Mouse (Mus musculus) c-Kit-positive CD71-negative TER-119-negative erythroid progenitor cells, embryonic 14.5 days (primary cell): ENCODE data around the gene Dock9.
"Not testable (repeated sequence)": the region's sequence is repeated elsewhere in the genome, so short reads cannot be mapped to it uniquely, and the experiment has no call there.

Source experiments
- DNase-seq: peaks from one replicate; pipeline ENCODE4 v3.0.0-alpha.2; 2013; ENCODE audit warnings: low read depth

Gene Dock9

DNA sequence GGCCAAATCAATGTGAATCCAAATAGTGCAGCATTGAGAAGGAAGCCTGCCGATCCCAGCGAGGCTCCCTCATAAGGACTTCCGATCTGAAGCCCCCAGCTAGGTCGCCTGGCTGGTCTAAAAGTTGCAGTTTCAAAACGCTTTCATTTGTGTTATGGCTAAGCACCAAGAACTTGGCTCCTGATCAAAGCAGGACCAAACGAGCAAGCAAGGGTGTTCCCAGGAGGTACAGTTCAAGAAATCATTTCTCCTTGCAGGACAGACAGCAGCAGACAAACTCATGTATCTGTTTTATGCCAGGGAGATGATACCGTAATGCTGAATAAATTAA lies 99.1 kb downstream of the Dock9 start:
- no peak for DNase-seq

DNA sequence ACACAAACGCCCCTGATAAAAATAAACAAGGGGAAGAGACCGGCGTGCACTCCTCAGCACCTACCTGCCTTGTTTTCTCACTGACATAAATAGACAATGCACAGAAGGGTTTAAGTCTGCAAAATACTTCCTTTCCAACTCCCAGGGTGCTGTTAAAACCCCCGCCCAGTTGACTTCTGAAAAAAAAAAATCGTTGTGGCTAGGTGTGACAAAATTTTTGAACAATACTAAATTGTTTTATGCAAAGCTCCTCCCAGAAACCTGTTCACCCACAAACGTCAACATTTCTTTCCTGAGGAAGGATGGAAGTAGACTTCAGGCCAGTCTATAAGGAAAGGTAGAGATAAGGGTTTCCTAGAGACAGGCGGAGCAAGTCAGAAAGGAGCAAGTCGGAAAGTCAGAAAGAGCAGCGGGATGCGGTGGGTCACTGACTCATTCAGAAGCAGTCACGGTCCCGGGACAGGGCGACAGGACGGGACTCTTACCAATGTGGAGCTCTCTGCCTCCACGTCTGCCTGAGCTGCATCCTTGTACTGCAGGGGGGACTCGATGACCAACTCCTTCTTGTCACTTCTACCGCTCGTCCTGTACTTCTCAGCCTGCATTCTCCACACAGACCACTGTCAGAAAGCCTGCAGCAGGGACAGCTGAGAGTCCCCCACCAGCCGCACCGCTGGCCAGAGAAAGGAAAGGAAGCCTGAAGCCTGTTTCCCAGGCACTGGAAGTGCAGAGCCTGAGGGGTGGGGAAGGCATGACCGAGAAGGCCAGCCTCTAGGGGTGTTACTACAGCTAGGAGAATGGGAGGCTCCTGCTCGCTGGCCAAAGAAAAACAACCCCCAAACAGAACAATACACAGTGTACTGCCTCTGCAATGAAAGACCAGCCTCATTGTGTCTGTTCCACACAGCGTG lies 99.7 kb downstream of the Dock9 start:
- no peak for DNase-seq

DNA sequence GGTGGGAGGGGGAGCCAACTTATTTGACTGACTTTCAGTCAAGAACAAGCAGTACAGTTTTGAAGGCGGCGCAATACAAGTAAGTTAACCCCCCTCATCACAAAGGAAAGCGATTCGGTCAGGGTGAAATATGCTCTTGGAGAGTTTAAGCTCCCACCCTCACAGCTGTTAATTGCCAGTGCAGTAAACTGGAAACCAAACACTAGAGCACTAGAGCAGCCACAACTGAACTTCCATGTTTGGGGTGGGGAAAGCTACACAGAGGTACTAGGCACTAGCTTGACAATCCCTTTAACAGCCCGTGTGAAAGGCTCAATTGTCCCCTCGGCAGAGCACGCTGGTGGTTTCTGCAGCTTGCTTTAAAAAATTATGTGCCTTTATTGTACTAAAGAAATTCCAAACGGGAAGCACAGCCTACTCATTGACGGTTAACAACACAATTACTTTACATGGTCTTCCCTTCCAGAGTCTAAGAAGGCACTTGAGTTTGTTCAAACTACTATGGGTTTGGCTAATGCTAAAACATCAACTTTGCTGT lies 100.4 kb downstream of the Dock9 start:
- no peak for DNase-seq

DNA sequence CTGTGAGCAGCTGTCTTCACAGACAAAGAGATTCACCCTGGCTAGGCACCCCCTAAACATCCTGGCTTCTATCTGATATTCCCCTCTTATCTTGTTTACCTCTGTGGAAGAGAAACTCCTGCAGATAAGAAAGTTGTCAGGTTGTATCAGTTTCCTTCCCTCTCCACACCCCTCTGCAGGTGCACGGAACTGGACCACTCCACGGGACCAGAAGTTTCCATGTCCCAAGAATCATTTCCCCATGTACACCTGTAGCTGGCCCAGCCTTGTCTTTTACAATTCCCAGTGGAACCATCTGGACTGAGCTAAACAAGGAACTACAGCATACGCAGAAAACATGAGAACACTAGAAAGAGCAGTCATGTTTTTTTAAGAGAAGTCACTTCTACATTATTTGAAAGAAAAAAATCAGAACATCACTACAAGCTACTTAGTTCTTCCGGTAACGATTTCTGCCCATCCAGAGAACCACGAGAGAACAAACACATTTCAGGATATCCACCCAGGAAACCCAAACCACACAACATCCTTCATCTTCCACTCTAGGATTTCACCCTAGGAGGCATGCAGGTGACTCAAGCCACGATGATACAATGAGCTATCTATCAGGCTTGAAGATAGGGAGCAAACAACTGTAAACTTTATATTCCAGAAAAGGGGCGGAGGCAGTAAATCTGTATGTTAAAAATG lies 101.1 kb downstream of the Dock9 start:
- DNase-seq: no peak

DNA sequence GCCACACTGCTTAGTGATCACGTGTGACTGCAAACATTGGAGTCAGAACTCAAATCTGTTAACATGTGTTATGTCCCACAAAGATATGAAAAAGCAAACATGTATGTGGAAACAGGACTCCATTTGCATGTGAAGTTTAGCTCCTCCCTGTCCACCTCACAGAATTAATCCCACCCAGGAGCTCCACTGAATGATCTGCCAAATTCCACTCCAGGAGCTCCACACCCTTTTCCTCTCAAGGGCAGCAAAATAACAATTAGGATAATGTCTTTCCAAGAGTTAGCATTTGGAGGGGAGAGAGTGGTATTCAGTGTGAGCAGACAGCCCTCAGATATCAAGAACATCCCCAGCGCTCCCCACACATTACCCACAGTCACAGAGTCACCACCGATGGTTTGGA lies 102.9 kb downstream of the Dock9 start:
- no peak for DNase-seq

DNA sequence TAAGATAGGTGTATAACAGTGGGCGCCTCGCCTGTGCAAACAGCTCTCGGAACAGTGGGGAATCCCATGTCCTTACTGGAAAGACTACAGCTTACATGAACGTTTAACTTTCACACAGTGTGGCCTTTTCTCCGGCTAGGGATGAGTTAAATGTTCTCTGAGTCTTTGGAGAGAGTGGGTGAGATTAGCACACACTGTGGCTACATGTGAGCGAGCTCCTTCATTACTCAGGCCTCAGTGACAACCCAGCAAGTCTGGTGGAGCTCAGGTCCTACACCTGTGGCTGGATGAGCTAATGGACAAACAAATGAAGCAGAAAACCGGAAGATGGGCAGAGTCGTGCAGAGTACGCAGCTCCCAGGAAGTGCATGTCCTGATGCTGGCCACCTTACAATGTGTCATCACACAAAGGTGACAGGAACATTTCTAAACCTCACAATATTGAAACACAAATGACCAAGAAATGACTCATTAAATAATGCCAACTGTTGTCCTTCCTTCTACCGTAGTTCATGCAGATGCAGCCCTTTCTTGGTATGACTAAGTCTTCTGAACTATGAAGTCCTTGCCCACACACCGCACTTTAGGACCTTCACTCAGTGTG lies 103.5 kb downstream of the Dock9 start:
- DNase-seq: no peak

DNA sequence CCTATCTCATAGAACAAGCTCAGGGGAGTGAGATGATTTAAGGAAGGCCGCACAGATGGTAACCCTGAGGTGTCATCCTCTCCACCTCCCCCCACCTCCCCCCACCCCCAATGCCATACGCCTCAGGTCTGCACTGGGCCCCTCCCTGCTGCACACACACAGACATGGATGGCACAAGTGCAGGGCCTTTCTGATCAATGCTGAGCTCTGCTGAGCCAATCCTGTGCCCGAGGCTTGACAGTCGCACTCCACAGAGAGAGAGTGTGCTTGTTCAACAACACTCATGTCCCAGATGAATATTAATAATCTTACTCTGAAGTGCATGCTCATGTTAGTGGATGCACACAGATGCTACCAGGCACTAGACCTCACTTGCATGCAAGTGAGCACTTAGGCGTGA lies 108.0 kb downstream of the Dock9 start:
- not testable (repeated sequence) for DNase-seq

DNA sequence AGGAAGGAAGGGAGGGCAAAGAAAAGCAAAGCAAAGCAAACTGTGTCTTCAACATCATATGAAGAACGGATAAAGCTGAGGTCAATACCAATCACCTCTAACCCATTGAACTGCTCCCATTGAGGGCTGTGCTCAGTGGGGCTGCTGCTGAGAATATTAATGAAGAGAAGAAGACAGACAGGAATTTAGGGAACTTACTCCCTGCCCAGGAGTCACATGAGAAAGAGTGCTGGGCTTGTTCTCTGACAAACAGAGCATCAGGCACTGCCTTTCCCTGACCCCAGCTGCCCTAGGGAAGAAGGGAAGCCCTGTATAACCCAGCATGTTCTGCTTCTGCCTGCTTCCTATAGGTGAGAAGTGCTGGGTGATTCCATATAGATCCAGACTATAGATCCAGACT lies 109.5 kb downstream of the Dock9 start:
- no peak for DNase-seq

DNA sequence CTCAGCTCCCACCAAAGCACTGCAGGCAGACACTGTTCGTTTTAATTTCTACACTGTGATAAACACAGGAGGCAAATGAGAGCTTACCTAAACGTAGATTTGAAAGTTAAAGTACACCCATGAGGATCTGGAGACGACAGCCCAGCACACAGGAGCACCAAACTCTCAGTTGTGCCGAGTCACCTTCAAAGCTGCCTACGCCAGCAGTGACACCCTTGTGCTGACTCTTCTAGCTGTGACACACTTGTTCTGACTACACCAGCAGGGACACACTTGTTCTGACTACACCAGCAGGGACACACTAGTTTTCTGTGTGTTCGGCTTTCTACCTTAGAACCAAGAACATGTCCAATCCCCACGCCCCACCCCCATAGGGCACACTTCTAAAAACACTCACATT lies 110.4 kb downstream of the Dock9 start:
- DNase-seq: no peak

DNA sequence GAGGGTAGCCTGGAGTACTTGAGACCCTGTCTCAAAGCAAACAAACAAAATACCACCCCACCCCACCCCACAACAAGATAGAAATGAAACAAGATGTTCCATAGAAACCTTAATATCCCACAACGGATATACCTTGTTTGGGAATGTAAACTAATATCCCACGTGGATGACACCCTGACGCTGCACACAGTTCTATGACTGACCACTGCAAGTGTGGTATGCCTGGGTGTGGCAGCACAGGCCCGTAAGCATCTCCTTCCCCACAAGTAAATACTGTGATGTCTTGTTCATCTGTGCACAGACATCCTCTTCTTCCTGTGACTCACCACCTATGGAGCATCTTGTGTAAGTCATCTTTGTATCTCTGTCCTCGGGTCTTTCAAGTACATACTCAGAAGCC lies 118.7 kb downstream of the Dock9 start:
- no peak for DNase-seq

DNA sequence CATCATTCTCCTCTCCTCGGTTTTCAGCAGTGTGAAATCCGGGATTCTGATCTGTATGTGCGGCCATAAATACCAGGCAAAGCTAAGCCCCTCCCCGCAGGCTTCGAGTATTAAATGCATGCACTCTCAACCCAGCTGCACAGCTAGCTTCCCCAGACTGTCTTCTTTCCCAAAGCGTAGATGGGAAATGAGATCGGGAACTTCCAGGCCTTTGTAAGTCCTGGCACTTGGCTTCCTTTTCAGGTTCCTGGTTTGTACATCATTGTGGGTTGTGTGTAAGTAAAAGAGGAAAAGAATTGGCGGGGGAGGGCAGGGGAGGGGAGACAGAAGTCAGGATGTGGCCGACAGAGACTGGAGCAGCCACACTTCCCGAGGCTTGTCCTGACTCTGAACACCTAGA lies 119.2 kb downstream of the Dock9 start:
- DNase-seq: no peak

DNA sequence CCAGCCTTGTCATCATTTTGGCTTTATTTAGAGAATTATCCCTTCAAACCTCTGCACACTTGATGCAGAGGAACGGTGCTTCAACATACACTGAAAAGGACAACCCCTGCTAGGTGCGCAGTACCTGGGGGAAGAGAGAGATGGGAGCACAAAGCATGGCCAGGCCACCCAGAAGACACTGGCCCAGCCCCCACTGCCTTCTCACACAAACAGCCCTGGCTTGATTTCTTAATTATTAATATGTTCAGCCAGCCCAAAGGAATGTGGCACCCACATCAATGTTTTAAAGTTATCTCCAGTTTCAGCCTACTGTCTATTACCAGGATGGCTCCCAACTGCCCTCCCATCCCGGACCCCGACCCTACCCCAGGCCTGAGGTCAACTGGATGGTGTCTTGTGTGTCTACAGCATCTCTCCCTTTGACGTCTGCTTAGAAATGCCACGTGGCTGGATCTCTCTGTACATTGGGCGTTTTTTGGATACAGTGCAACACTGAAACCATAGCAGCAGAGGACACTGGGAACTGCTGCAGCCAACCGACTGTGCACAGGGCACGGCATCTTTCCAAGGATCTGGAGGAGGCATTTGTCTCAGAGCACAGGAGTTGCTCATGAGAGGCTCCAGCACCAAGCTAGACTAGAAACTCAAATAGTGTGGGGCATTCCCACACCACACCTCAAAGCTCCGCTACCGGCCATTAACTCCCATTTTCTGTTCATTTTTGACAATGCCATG lies 120.9 kb downstream of the Dock9 start:
- no peak for DNase-seq

DNA sequence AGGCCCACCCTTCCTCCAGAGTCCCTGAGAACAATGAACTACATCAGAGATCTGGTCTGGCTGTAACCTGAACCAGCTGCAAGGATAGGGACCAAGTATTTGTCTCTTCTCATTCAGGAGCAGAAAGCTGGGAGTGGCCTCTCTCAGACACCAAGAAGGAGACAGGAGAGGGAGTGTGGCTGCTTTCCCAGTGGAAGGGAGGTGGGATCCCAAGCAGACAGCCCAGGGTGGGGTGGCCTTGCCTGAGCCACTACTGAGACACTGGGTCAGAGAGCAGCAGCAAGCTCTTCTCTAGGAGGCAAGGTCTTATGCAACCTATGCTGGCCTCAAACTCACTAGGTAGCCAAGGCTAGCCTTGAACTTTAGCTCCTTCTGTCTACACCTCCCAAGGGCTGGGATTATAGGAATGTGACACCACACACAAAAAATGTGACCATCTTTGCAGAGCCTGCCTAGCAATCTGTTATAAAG lies 121.5 kb downstream of the Dock9 start:
- DNase-seq: no peak

DNA sequence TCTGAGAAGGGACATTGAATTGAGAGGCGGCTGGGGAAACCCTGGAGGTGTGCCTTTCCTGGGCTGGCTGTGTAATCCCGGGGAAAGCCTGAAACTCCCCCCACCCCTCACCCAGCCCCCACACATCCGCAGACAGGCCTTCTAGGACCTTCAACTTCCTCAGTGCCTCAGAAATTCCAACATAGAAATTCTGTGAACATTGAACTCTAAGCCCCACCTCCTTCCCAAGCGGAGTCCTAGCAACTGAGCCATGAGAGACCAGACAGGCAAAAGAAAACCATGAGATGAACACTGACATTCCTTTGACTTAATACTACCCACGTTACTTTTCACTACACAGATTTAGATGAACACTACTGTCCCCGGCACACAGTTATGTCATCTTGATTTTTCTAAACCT lies 122.1 kb downstream of the Dock9 start:
- no peak for DNase-seq

DNA sequence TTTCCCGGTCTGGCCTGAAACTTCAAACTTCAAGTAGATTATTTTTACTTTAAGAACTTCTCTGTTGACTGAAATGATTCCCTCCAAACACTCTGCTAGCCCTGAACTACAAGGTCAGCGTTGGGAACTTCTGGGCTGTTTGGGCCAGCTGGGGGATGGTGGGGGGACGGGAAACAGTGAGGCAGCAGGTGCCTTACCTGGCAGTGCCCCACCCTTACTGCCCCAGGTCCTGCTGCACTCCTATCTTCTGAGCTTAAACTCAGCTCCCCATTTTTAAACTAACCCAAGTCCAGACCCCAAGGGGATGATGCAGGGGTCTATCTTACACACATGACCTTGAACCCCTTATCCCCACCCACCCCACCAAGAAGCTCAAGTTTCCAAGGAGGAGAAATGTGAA lies 122.5 kb downstream of the Dock9 start:
- no peak for DNase-seq

DNA sequence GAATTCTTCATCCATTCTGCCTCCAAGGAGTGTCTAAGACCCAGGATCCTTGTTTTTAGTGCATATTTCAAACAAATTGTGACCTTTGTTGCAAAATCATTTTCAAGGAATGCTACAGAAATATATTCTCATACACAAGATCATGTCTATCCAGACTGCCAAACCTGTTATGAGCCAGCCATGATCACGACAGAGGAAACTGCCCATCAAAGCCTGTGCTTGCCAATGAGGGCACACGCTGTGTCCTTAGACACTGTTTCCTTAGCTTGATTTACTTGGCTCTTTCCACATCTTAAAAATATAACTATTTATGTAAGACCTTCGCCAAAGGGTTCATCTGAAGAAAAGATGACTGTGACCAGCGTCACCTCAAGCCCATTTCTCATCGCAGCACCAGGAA lies 127.6 kb downstream of the Dock9 start:
- no peak for DNase-seq

DNA sequence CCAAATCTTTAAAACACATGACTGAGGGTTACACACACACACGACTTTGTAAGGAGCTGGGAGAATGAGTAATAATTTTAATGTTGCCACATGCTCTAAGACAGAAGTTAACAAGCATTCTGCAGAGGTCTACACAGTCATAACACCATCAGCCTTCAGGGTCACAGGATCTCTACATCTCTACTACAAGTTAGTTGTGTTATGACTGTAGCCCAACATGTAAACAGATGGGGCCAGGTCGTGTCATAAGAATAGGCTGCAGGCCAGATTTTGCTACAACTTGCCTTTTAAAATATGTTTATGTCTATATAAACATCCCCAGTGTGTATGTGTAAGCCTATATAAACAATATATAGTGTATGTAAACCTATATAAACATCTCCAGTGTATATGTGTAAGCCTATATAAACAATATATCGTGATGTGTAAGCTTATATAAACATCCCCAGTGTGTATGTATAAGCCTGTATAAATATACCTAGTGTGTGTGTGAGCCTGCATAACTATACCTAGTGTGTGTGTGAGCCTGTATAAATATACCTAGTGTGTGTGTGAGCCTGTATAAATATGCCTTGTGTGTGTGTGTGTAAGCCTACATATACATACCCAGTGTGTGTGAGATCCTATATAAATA lies 130.9 kb downstream of the Dock9 start:
- DNase-seq: no peak

DNA sequence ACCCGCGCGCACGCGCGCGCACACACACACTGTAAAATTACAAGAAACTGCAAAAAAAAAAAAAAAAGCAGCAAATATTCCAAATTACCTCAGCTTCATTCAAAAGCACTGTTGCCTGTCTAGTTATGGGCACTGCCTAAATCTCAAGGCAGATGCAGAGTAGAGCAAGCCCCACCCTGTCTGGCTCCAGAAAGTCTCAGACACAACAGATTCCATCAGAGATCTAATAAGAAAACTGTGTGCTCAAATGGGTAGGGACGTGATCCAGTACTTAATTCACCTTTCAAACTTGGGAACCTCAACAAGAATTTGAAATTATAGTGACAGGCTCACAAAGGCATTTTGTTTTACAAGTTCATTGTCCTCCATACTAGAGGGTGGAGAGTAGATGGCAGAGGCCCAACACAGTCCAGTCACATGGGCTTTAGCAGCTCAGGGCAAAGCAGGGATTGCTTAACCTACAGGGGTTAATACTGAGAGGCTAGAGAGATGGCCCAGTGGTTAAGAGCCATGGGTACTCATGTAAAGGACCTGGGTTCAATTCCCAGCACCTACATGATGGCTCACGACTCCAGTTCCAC lies 131.9 kb downstream of the Dock9 start:
- no peak for DNase-seq

DNA sequence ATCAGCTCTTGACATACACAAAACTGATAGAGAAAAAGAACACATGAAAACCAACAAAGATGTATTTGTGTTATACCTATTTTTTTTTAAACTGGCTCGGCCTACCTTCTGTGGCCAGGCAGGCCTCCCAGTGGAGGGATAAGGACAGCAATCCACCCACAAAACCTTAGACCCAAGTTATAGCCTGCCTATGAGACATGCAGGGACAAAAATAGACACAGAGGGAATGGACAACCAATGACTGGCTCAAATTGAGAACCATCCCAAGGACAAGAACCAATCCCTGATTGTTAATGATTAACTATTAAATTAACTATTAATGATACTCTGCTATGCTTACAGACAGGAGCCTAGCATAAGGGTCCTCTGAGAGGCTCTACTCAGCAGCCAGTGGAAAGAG lies 133.7 kb downstream of the Dock9 start:
- no peak for DNase-seq

DNA sequence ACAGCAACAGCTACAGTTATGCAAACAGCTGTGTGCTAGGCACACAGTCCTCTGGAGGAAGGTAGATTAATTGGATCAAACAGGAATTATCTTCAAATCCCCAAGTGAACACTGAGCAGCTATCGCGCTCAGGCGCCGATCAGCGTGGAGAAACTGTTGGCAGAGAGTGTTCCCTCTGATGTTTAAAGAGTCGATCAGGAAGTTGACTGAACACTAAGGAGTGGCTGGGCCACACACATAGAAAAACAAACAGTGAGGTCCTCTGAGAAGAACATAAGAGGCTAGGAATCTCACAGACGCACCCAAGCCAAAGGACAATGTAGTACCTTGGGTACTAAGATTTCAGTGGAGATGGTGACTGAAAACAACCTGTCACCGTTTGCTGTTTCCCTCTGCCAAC lies 136.7 kb downstream of the Dock9 start:
- DNase-seq: no peak

DNA sequence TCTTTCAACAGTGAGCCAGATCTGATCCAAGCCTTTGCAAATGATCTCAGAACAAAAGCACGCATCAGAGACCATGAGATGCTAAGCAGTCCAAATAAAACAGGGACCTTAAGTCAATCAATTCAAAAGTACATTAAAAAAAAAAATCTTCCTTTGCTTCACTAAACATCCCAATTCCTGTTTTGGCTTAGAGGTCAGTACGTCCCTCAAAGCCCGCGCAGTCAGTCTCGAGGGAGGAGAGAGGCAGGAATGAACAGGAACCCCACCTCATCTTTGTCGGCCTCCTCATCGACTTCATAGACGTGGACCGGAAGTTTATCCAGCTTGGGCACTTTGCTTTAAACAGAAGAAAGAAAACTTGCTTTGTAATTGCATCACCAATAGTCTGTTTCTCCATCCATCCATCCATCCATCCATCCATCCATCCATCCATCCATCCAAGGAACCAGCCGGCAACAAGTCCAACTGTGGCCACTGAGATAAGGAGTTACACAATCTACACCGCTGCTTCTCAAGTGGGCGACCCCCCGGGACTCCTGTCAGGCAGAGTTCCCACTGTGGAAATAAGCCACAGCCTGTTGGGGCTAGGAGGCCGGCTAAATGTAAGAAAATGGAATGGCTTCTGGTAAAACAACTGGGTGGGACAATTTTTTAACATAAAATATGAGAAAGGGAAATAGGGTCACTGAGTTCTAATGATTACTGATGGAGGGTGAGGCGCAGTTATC lies 137.3 kb downstream of the Dock9 start:
- no peak for DNase-seq
